Mouse (Mus musculus) adrenal gland, adult 2 months (tissue): ENCODE results near the gene Hist1h2bn. TPM values are rescaled to one million over a fixed set of nuclear protein-coding genes. Genes with fewer than 3 reads are reported as not detected.
"Not testable (repeated sequence)": the region's sequence is repeated elsewhere in the genome, so short reads cannot be mapped to it uniquely, and the experiment has no call there.

ENCODE experiments used
- DNase-seq: peaks from one replicate; pipeline ENCODE4 v3.0.0; 2021
- long read RNA-seq: library from polyadenylated mRNA; stranded (forward); transcript quantifications from one replicate; pipeline ENCODE4 v2.0.0, GENCODE M21; 2021
- polyA plus RNA-seq: library from polyadenylated mRNA; depleted of rRNA; stranded (reverse); fragments of >200 nt; gene quantifications from 2 replicates; pipeline ENCODE4 v1.2.3, GENCODE M21; 2012; rRNA removed
- total RNA-seq, 2 experiments: library from RNA; stranded (reverse); gene quantifications; 2 replicates each; pipeline ENCODE4 v1.2.3; 2021

The Hist1h2bn gene
- total RNA-seq (10 to 100 TPM; 16.7 to 17.2 TPM), polyA plus RNA-seq (2.5 and 8.2 TPM in 2 replicates)
- long read RNA-seq, result 0 reads

DNA sequence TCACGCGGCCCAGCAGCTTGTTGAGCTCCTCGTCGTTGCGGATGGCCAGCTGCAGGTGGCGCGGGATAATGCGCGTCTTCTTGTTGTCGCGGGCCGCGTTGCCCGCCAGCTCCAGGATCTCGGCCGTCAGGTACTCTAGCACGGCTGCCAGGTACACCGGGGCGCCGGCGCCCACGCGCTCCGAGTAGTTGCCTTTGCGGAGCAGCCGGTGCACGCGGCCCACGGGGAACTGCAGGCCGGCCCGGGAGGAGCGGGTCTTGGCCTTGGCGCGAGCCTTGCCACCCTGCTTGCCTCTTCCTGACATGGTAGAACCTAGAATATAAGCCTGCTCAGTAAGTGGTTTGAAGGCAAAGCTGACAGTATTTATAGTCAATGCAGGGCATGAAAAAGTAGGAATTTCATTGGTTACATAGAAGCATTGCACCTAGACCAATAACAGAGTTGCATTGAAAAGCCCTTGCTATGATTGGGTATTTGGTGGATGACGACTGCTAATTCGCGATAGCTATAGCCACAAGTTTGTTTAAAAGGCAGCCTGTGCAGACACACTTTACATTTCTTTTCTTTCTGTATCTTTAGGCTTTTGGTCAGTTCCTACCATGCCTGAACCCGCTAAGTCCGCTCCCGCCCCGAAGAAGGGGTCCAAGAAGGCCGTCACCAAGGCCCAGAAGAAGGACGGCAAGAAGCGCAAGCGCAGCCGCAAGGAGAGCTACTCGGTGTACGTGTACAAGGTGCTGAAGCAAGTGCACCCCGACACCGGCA, at the start of gene Hist1h2bn, which contains the start of gene Hist1h2ak:
Gene Hist1h2bn (plus strand): TSS at position 600 of the 762 bp plus-strand sequence.
Gene Hist1h2ak (minus strand): TSS at position 304 of the 762 bp plus-strand sequence.
- DNase-seq, result peak; percentile 84

DNA sequence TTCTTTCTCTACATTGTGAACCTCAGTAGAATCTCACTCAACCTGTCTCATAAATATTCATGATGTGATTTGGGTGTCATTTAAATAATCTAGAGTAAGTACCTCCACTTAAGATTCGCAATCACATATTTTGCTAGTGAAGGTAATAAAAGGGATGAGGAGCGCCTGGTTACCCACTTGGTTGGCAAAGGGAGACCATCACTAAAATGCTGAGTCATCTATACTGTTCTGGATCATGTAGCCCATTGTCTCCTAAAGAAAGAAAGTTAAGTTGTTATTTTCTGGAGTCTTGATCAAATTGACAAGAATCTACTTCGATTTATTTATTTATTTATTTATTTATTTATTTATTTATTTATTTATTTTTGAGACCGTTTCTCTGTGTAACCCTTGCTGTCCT, 47.3 kb upstream of the Hist1h2bn start:
- no peak for DNase-seq

GRCm38 (mm10) chr13:21710031-21710711, 43.8 kb upstream of the Hist1h2bn start:
- DNase-seq, result peak; percentile 92

GRCm38 (mm10) chr13:21710821-21711525, 43.0 kb upstream of the Hist1h2bn start:
- DNase-seq, result peak; percentile 82

DNA sequence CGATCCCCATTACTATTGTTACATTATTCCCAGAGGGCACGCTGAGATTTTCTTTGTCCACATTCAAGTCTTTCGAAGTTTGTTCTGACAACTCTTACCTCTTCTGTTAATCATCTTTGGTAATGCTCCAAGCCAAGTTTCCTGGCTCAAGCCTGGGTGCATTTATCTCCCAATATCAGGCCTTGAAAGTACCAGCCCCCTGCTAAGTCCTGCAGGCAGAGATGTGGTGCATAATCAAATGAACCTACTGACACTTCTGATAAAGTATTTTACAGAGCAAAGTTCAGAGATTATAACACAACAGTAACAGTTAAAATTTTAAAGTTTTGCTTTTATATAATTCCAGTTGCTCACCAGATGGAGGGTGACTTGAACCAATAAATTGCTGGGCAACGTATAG, 42.2 kb upstream of the Hist1h2bn start:
- no peak for DNase-seq

- DNase-seq, result peak; percentile 58
Measured at GRCm38 (mm10) chr13:21714725-21715124, 39.2 kb upstream of the Hist1h2bn start.

DNA sequence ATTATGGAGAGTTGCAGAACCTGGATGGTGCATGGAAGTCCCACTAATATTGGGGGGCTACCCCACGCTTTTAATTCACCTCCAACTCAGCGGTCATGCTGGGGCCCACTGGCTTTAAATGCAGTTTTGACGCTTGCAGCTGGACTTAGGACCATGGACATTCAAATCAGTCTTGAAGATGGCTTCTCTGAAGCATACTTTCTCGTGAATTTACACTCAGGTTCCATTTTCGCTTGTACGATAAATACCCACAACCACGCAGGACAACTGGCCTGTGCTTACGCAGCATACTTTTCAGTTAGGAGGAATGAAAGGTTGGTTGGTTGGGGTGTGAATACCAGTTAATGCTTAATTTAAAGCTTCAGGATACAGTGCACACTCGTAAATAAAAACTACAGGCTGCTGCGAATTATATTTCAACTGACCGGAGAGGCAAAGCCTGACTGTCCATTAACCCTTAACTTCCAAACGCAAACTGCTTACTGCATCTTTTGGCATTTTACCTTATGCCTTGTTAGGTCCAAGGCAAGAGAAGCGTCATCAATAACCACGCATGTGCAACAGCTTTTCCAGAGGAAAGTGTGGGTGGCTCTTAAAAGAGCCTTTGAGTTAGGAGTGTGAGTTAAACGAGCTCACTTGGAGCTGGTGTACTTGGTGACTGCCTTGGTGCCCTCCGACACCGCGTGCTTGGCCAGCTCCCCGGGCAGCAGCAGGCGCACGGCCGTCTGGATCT, 38.6 kb upstream of the Hist1h2bn start:
- DNase-seq, result no peak

DNA sequence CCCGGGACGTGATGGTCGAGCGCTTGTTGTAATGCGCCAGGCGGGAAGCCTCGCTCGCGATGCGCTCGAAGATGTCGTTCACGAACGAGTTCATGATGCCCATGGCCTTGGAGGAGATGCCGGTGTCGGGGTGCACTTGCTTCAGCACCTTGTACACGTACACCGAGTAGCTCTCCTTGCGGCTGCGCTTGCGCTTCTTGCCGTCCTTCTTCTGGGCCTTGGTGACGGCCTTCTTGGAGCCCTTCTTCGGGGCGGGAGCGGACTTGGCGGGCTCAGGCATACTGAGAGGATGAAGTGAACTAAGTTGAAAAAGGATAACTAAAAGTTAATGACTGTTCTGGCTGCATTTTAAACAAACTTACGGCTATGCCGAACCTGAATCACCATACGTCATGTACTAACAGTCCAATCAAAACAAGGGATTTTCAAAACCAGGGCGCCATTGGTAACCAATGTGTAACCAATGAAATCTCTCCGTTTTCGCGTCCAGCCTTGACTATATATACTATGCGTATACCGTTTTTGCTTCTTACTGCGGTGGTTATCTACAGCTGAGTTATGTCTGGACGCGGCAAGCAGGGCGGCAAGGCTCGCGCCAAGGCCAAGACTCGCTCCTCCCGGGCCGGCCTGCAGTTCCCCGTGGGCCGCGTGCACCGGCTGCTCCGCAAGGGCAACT, 37.9 kb upstream of the Hist1h2bn start, which contains the start of the genes Hist1h2bl and Hist1h2ai:
Gene Hist1h2bl (minus strand): TSS at position 280 of the 676 bp plus-strand sequence.
Gene Hist1h2ai (plus strand): TSS at position 559 of the 676 bp plus-strand sequence.
- DNase-seq, result peak; percentile 88

DNA sequence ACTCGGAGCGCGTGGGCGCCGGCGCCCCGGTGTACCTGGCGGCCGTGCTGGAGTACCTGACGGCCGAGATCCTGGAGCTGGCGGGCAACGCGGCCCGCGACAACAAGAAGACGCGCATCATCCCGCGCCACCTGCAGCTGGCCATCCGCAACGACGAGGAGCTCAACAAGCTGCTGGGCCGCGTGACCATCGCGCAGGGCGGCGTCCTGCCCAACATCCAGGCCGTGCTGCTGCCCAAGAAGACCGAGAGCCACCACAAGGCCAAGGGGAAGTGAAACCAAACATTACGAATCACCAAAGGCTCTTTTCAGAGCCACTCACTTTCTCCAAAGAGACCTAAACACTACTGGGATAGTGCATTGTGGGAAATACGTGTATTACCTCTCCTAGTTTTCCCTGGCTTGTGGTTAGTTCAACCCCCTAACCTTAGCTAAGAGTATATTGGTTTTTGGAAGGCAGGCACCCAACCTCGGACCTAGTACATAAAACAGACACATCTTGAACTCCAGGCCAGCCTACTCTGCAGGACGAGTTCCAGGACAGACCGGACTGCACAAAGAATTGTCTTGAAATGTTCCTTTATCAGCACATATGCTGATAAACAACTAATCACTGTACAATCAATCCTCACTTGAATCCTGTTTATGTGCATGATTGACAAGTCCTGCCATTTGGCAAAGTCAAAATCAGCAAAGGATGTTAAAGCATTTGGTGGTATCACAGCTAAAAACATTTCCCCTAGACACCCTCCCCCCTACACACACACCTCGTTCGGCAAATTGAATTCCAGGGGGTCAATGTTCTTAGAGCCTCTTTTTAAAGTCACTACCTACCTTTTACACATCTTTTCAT, 37.2 kb upstream of the Hist1h2bn start:
- DNase-seq, result peak; percentile 34

- peak; percentile 87 for DNase-seq
Measured at GRCm38 (mm10) chr13:21717397-21718357, 36.2 kb upstream of the Hist1h2bn start, which contains the start of gene Hist1h3h. Gene Hist1h3h, plus strand, starts transcription at chr13:21717659.

GRCm38 (mm10) chr13:21718381-21719080, 35.4 kb upstream of the Hist1h2bn start:
- no peak for DNase-seq

DNA sequence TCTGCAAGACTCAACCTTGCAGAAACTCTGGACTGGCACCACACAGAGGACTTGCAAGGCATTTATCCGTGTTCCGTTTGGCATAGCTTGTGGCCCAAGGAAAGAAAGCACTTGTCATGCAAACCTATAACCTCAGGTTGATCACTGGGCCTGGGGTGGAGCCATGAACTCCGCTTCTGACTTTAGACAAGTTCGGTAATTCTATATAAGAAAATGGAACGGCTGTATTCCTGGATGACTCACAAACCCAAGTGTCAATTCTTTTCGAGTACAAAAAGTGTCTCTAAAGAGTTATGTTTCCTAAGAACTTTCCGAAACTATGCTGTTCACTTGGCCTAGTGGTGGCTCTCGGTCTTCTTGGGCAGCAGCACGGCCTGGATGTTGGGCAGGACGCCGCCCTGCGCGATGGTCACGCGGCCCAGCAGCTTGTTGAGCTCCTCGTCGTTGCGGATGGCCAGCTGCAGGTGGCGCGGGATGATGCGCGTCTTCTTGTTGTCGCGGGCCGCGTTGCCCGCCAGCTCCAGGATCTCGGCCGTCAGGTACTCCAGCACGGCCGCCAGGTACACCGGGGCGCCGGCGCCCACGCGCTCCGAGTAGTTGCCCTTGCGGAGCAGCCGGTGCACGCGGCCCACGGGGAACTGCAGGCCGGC, 32.7 kb upstream of the Hist1h2bn start:
- DNase-seq, result not testable (repeated sequence)

DNA sequence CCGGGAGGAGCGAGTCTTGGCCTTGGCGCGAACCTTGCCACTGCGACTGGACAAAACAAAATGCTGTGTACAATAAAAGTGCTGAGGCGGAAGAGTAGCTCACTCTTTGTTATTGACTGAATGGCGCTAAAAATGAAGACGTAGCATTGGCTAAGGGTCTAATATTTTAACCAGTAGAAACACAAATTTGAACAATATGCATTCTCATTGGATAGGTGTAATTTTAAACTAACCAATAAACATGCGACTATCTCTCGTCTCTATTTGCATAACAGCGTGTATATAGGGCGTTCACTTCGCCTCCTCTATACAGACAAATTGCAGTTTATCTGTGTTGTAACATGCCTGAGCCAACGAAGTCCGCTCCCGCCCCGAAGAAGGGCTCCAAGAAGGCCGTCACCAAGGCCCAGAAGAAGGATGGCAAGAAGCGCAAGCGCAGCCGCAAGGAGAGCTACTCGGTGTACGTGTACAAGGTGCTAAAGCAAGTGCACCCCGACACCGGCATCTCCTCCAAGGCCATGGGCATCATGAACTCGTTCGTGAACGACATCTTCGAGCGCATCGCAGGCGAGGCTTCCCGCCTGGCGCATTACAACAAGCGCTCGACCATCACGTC, 32.1 kb upstream of the Hist1h2bn start, which contains the start of gene Hist1h2bm:
Gene Hist1h2bm (plus strand): TSS at position 288 of the 616 bp plus-strand sequence.
- DNase-seq, result peak; percentile 69

DNA sequence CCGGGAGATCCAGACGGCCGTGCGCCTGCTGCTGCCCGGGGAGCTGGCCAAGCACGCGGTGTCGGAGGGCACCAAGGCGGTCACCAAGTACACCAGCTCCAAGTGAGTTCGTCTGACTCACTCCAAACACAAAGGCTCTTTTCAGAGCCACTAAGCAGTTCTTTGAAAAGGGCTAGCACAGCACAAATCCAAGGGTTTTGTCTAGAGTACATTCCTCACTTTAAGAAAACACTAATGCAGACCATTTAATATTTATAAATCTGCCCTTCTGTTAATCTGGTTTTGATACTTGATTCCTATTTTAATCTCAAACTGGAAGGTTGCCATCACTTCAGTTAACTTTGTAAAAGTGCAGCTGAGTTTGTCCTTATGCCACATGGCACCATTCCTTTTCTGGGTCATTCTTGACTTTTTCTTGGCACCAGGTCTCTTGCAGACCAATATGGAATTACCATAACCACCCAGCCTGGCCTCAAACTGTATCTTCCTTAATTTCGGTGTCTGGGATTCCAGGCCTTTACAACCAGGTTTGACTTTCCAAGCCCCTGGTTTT, 31.5 kb upstream of the Hist1h2bn start:
- no peak for DNase-seq

DNA sequence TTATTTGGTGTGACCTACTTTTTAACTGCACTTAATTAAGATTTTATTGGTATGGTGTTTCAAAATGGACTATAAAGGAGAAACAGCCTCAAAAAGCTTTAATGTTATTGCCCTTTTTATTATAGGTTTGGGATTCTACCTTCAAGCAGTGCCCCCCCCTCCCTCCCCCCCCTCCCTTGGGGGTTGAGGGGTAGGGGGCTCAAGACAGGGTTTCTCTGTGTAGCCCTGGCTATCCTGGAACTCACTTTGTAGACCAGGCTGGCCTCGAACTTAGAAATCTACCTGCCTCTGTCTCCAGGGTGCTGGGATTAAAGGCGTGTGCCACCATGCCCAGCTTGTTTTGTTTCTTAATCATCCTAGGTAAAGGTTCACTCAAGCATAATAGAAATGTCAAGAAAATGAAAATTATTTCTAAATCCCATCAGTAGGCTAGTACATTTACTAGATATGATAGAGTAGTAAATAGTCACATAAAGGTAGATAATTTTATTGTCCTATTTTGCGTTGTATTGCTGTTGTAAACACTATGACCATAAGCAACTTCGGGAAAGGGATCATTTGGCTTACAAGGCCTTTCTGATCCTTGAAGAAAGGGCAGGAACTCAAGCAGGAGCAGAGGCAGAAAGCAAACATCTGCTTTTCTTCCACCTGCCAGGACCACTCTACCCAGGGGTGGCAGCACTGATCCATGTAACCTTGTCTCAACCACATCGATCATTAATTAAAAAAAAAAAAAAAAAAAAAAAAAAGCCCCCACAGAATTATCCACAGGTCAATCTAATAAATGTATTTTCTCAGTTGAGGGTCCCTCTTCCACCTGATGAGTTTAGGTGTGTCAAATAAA, 30.7 kb upstream of the Hist1h2bn start:
- DNase-seq, result no peak
